Mouse (Mus musculus): ENCODE results near the gene Slc38a1. TPM values are rescaled to one million over a fixed set of nuclear protein-coding genes. Genes with fewer than 3 reads are reported as not detected.
A peak's percentile ranks its signal among the peaks of the same experiment; 100 is the strongest.

Slc38a1 gene
- polyA plus RNA-seq, 1 experiment from 2014 or later = 46.1 TPM

GRCm38 (mm10) chr15:96524239-96524738 is 118.4 kb downstream of the Slc38a1 start:
- ATAC-seq (ENCODE audit: low read depth) = 0 out of 2 replicates have a peak, but pooled peaks have one; percentile 60
- Histone ChIP-seq H3K9ac (ENCODE audit: low read depth, low read length) (no peak overlapping the region), H3K4me3 (ENCODE audit: low read depth, low read length) (no peak overlapping the region), H3K27me3 (replicated peaks; ENCODE audit: control insufficient read depth, insufficient read depth, low read length) (no peaks in the 10 kb centered on the region), H3K36me3 (ENCODE audit: control insufficient read depth, insufficient read depth, low read length) (no peaks in the 10 kb centered on the region), H3K27ac (replicated peaks; ENCODE audit: low read depth, low read length) (0 out of 2 replicates have a peak overlapping the region, but pooled peaks have one; percentile 3), H3K4me1 (ENCODE audit: control insufficient read depth, insufficient read depth, low read length) (no peaks in the 10 kb centered on the region), H3K4me2 (ENCODE audit: low read depth, low read length) (no peak overlapping the region), H3K9me3 (ENCODE audit: control insufficient read depth, low read length) (no peaks in the 10 kb centered on the region)
- DNase-seq (ENCODE audit: low spot score) = peak; percentile 58
- WGBS = 47% methylated on average over 9 of the region's 9 CpGs

Other genes starting within 250 kb of the Slc38a1 start
- 80.3 and 83.9 TPM in 2 replicates for gene Scaf11, start 182.1 kb downstream of the Slc38a1 start, polyA plus RNA-seq (2014; fragmentation: Nextera tagmentation; extraction: Ambion mirVana)
- gene Slc38a2, start 56.8 kb upstream of the Slc38a1 start, polyA plus RNA-seq (2014; fragmentation: Nextera tagmentation; extraction: Ambion mirVana) = 141 and 147 TPM in 2 replicates